Mouse (Mus musculus) mouse trophoblast stem cell (cell line): ENCODE data around the gene Kmt2a.
"Not testable (repeated sequence)": the region's sequence is repeated elsewhere in the genome, so short reads cannot be mapped to it uniquely, and the experiment has no call there.

Source experiments
- in situ Hi-C, 2 experiments: fragments of 300-500 bp; cut with MseI, MboI; formaldehyde crosslinking; loops; 2 replicates in 1 of 2; 3 replicates in 1 of 2; pipeline ENCODE4 v1.15.1; 2025

Gene Kmt2a

GRCm38 (mm10) chr9:44819920-44820827 is 60.9 kb downstream of the Kmt2a start:
- in situ Hi-C loops: no loop called here

- in situ Hi-C loops: no loop called here
Observed at GRCm38 (mm10) chr9:44817522-44817921, 63.6 kb downstream of the Kmt2a start.

GRCm38 (mm10) chr9:44814179-44814578 is 66.9 kb downstream of the Kmt2a start:
- in situ Hi-C loops: no loop called here

DNA sequence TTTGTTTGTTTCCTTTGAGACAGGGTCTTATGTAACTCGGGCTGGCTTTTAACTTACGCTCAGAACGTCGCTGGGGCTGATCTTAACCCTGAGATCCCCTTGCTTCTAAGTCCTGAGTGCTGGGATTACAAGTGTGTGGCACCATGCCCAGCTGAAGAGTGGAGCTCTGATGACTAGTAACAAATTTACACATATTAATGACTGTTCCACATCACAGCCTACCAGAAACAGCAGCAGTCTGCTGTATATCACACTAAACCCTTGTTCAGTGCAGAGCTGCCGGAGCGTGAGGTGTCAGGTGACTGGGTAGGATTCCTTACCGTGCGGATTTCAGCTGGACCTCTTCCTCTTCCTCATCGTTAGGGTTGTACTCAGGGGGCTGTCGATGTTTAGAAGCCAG is 70.8 kb downstream of the Kmt2a start:
- in situ Hi-C loops: no loop called here

DNA sequence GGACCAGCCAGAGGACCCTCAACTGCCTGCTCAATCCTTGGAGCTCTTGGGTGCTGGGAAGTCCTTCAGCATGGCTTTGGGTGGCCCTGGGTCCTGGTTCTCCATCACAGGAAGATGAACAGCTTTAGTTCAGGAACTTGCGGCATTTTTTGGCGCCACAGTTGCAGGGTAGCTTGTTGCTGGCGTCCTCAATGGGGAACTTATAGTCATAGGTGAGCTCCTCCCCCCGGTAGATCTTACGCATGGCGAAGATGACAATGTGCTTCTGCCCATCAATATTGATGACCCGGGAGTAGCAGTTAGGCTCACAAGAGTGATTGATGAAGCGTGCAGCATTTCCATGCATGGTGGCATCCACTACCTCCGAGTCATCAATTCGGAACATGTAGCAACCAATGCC is 73.3 kb downstream of the Kmt2a start:
- in situ Hi-C loops: no loop called here

GRCm38 (mm10) chr9:44807141-44807540 is 74.0 kb downstream of the Kmt2a start:
- in situ Hi-C loops: no loop called here

GRCm38 (mm10) chr9:44805536-44805935 is 75.6 kb downstream of the Kmt2a start:
- in situ Hi-C loops: no loop called here

GRCm38 (mm10) chr9:44804678-44805077 is 76.4 kb downstream of the Kmt2a start:
- in situ Hi-C loops: no loop called here

- in situ Hi-C loops: no loop called here
Observed at GRCm38 (mm10) chr9:44802808-44803450, 78.2 kb downstream of the Kmt2a start, which contains the start of gene Ttc36. Gene Ttc36, minus strand, starts transcription at chr9:44803072.

- in situ Hi-C loops: no loop called here
Observed at GRCm38 (mm10) chr9:44801669-44802068, 79.4 kb downstream of the Kmt2a start.

GRCm38 (mm10) chr9:44799958-44800324 is 81.2 kb downstream of the Kmt2a start:
- in situ Hi-C loops: no loop called here

- in situ Hi-C loops: no loop called here
Observed at GRCm38 (mm10) chr9:44799102-44799957, 81.8 kb downstream of the Kmt2a start, which contains the start of gene Tmem25. Gene Tmem25, minus strand, starts transcription at chr9:44799307.

GRCm38 (mm10) chr9:44798298-44798697 is 82.8 kb downstream of the Kmt2a start:
- in situ Hi-C loops: no loop called here

DNA sequence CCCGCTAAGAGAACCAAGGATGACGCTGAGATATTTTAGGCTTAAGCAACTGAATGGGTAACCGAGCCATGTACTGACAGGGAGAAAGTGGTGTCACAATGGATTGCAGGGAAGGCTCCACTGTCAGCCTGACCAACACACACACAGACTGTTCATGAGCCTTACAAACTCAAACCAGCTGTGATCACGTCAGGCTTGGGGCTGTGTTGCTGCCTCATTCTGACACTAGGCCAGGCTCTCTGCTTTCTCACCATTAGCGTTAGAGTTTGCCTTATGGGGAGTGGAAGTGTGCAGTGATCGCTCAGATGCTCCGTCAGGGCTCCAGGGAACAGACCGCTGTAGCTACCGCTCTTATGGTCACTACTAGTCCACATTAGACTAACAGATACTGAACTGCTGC is 88.3 kb downstream of the Kmt2a start:
- in situ Hi-C loops: no loop called here

DNA sequence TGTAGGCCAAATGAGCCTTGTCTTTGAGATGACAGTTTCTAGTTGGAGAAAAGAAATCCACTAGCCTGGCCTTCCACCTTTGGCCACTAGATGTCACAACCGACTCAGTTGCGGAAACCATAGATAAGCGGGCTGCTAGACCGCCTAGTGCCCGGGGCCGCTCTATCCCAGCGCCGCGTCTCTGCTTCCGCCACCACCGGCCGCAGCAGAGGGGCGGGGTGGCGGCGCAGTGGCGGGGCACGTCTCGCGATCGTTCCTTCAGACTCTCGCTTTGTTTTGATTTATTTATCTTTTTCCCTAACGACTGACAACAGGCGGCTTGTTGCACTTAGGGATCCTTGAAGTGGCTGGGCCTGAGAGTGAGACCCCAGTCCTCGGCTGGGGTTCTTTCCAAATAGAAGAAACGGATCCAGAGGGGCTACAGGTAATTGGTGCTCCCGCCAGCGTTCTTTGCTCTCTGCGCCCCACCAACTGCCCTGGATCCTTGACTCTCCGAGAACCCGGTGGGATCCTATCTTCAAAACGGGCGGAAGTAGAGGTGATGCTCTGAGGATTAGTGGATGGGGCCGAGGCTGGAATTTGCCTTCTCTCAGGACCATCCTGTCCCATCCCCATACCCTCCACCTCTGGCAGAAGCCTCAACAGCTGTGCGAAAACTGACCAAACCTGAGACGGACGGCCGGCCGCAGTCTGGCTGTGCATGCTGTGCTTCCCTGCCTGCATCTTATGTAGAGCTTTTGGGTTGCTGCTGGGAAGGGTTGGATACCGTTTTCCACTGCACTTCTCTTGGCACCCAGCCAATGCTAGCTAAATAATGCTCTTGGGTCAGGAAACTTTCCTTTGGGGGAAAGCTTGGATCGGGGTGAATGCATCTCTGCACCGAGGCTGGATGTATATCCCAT is 108.1 kb downstream of the Kmt2a start:
- in situ Hi-C loops: no loop called here

DNA sequence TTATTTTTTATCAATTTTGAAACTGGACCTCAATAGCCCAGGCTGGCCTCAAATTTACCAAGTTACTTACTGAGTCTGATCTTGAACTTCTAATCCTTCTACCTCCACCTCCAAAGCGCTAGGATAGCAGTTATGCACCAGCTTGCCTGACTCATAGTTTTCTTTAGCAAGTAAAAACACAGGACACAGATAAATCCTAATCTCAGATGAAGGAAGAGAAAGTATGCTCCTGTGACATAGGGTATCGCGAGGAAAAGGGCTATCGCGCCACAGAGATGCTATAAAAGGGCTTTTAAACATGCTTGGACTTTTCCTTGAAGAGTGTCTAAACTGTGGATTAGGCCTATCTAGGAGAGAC is 108.7 kb downstream of the Kmt2a start:
- in situ Hi-C loops: no loop called here

DNA sequence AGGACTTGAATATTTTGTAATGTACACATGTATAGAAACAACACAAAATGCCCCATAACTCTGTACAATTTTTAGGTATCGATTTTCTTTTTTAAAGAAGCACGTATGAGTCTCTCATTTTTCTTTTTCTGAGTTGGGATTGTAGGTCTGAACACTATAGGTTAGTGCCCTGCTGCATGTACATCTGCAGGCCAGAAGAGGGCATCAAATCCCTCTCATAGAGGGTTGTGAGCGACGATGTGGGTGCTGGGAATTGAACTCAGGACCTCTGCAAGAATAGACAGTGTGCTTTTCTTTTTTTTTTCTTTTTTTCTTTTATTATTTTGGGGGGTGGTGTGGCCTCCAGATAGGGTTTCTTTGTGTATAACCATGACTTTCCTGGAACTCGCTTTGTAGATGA is 109.7 kb downstream of the Kmt2a start:
- in situ Hi-C loops: no loop called here

- in situ Hi-C loops: not testable (repeated sequence)
Observed at GRCm38 (mm10) chr9:44768029-44768394, 113.1 kb downstream of the Kmt2a start.

- in situ Hi-C loops: no loop called here
Observed at GRCm38 (mm10) chr9:44767101-44768028, 113.7 kb downstream of the Kmt2a start, which contains the start of the genes Arcn1 and Ift46. Gene Arcn1, minus strand, starts transcription at chr9:44767845. Gene Ift46, plus strand, starts transcription at chr9:44767908.

DNA sequence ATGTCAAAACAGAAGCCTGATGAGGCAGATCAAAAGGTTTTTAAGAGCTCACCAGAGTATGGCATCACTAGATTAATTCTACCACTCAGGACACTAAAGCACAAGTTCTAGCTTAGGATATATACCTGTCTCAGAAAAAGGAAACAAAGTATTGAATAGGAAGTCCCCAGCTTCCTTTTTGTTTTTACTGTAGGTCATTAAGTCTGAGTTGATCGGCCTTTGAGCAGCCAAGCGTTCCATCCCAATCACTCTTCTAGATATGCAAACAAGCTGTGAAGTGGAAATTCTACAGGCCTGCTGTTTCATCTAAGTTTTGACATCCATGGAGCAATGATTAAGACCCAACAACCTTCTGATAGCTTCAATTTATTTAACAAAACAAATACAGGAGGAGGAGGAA is 120.2 kb downstream of the Kmt2a start:
- in situ Hi-C loops: no loop called here
